In genomic region chr7:45161612-45162473, GRCm38 (mm10) we compare ENCODE assay signal across 8 mouse cellular contexts. TPM values are rescaled to one million over a fixed set of nuclear protein-coding genes. Genes with fewer than 3 reads are reported as not detected.
DNase-seq lines count a peak whose midpoint lies in the region; ATAC-seq lines count a peak whose summit lies in the region.

No protein-coding gene starts in this region.

- peak; percentile 98 for DNase-seq in R1 (ENCODE audit: low read depth, low spot score)
- DNase-seq in cerebellum, postnatal 14 days: peak; percentile 100
- peak; percentile 89 to 90 for DNase-seq in frontal cortex, postnatal 14 days (ENCODE audit: low spot score in 2 of 2)
- peak; percentile 94 to 95 for DNase-seq in layer of hippocampus, postnatal 14 days (ENCODE audit: low spot score in 2 of 2)
- peak; percentile 92 for DNase-seq in lung, postnatal 10 days
- DNase-seq in retina, adult 2 months (ENCODE audit: low read depth, low spot score): peak; percentile 74
- DNase-seq in thymus, postnatal 25 days: peak; percentile 94

- H3K9me3 ChIP-seq in hindbrain, embryonic 13.5 days: no peaks in the 10 kb centered on the region

- 0 out of 2 replicates have a peak overlapping the region, but pooled peaks have one; percentile 51 for H3K9ac ChIP-seq in hindbrain, embryonic 13.5 days

- WGBS in hindbrain, embryonic 13.5 days: 4% methylated on average over 35 of the region's 35 CpGs

- peak overlapping the region; percentile 23; the same call in 1 of the 2 replicates for H3K27ac ChIP-seq in hindbrain, embryonic 13.5 days

- ATAC-seq in hindbrain, embryonic 13.5 days (ENCODE audit: low FRiP score): peak; percentile 89

- peak overlapping the region; percentile 68 for H3K4me2 ChIP-seq in hindbrain, embryonic 13.5 days

- peaks cover 38% of the 10 kb centered on the region for H3K36me3 ChIP-seq in hindbrain, embryonic 13.5 days

- H3K4me3 ChIP-seq in hindbrain, embryonic 13.5 days: peak overlapping the region; percentile 37

- peaks cover 17% of the 10 kb centered on the region for H3K4me1 ChIP-seq in hindbrain, embryonic 13.5 days (replicated peaks)

- peaks cover 46% of the 10 kb centered on the region for H3K27me3 ChIP-seq in hindbrain, embryonic 13.5 days

RNA-seq across cellular contexts. Expression of gene Slc17a7, which starts 1.9 kb away (rescaled TPM):
- polyA plus RNA-seq in hindbrain, embryonic 13.5 days (2015; fragmentation: Nextera tagmentation; extraction: Ambion mirVana): 0.42 and 0.62 TPM in 2 replicates
- 1,000 to 10,000 TPM; 1,582 to 1,636 TPM for total RNA-seq in layer of hippocampus, postnatal 14 days (2021)

RNA-seq across cellular contexts. Expression of gene Aldh16a1, which starts 7.5 kb away (rescaled TPM):
- 23.7 and 24.5 TPM in 2 replicates for polyA plus RNA-seq in hindbrain, embryonic 13.5 days (2015; fragmentation: Nextera tagmentation; extraction: Ambion mirVana)
- 10 to 100 TPM; 14.0 to 15.9 TPM for total RNA-seq in layer of hippocampus, postnatal 14 days (2021)

RNA-seq across cellular contexts. Expression of gene Pih1d1, which starts 7.7 kb away (rescaled TPM):
- 85.6 and 94.4 TPM in 2 replicates for polyA plus RNA-seq in hindbrain, embryonic 13.5 days (2015; fragmentation: Nextera tagmentation; extraction: Ambion mirVana)
- total RNA-seq in layer of hippocampus, postnatal 14 days (2021): 10 to 100 TPM; 46.1 to 46.5 TPM

RNA-seq across cellular contexts. Expression of gene Gfy, which starts 17.5 kb away (rescaled TPM):
- polyA plus RNA-seq in hindbrain, embryonic 13.5 days (2015; fragmentation: Nextera tagmentation; extraction: Ambion mirVana): not detected in 2 replicates
- under 1 TPM in 1 of 2 experiments, not detected in 1; 0.26 TPM for total RNA-seq in layer of hippocampus, postnatal 14 days (2021)

RNA-seq across cellular contexts. Expression of gene Pth2, which starts 19.0 kb away (rescaled TPM):
- polyA plus RNA-seq in hindbrain, embryonic 13.5 days (2015; fragmentation: Nextera tagmentation; extraction: Ambion mirVana): 0.66 TPM in 1 of 2 replicates, not detected in the other
- total RNA-seq in layer of hippocampus, postnatal 14 days (2021): not detected

Comparison
In these comparisons a context has a peak if more than half of its experiments do, and no peak if none do; other contexts are left out.
1. Peak in every context shown above with its lines: DNase-seq, ATAC-seq, H3K4me3 ChIP-seq and H3K27ac ChIP-seq.